Mouse (Mus musculus) CH12.LX (cell line): ENCODE data around the gene Rexo2. TPM values are rescaled to one million over a fixed set of nuclear protein-coding genes. Genes with fewer than 3 reads are reported as not detected.

Experiments
- CTCF ChIP-seq, 2 experiments: IDR thresholded peaks in 1 of 2; conservative IDR thresholded peaks in 1 of 2; 2 replicates each; pipeline ENCODE4 v1.5.1; 2011 to 2012; ENCODE audit warnings: low read depth in 2 of 2, low read length in 2 of 2, improper control_type of control experiment in 1 of 2, inconsistent platforms in 1 of 2, mild to moderate bottlenecking in 1 of 2, moderate library complexity in 1 of 2
- ELF1 ChIP-seq: IDR thresholded peaks from 2 replicates; pipeline ENCODE4 v1.6.1; 2014; ENCODE audit warnings: low read depth, mild to moderate bottlenecking, inconsistent platforms, low read length, improper control_type of control experiment
- KAT2A ChIP-seq: IDR thresholded peaks from 2 replicates; pipeline ENCODE4 v1.6.1; 2012; ENCODE audit warnings: low read length, improper control_type of control experiment, inconsistent platforms; ENCODE audit not compliant: insufficient replicate concordance
- MAZ ChIP-seq: IDR thresholded peaks from 2 replicates; pipeline ENCODE4 v1.6.1; 2012; ENCODE audit warnings: low read depth, mild to moderate bottlenecking, inconsistent platforms, low read length, improper control_type of control experiment, moderate library complexity
- USF2 ChIP-seq: conservative IDR thresholded peaks from 2 replicates; pipeline ENCODE4 v1.6.1; 2011; ENCODE audit warnings: low read depth, low read length, improper control_type of control experiment
- ZNF384 ChIP-seq: IDR thresholded peaks from 2 replicates; pipeline ENCODE4 v1.6.1; 2012; ENCODE audit warnings: low read depth, low read length, improper control_type of control experiment, inconsistent platforms
- polyA plus RNA-seq: library from polyadenylated mRNA; unstranded; fragments of >175 nt; gene quantifications from 2 replicates; pipeline ENCODE4 v1.2.1, GENCODE M21; 2012; ENCODE audit warnings: low read depth; ENCODE audit not compliant: insufficient read length
- total RNA-seq, 2 experiments: library from RNA; depleted of rRNA; stranded (reverse); fragments of 300-350 nt in 1 of 2; fragments of >200 nt in 1 of 2; gene quantifications; 2 replicates each; pipeline ENCODE4 v1.2.3; 2012 to 2014

The Rexo2 gene
- total and polyA plus RNA-seq, 3 experiments = 108 to 296 (median 120) TPM

DNA sequence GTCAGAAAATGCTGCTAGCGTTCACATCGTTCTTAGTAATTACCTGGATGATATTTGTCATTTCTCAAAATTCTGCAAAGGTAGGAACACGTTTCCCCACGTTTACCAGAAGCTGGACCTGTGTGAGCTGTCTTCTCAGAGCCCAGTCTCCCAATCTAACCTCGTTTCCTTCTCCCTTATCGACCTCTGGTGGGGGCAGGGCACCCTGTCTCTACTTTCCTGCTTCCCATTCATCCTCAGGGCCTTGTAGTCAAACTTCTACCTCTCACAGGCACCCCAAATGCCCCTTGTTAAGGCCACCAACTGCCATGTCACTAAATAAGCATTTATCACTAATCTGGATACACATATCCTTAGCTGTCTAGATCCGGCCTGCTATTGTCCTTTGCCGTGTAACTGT, 61.6 kb downstream of the Rexo2 start (continued):
- TF ChIP-seq ZNF384 (no peak), USF2 (no peak), CTCF (conservative IDR thresholded peaks at IDR 0.05 in 1 of 2, IDR thresholded peaks at IDR 0.05 in 1 of 2; ENCODE audit: low read depth in 2 of 2, low read length in 2 of 2) (no peak), ELF1 (no peak), KAT2A (no peak), MAZ (no peak)

Other genes starting within 250 kb of the Rexo2 start
- gene Nxpe2, start 127.2 kb downstream of the Rexo2 start, total RNA-seq (2012; rRNA removed) = 19.5 and 22.1 TPM in 2 replicates
- gene Nxpe2, start 127.2 kb downstream of the Rexo2 start, total RNA-seq (2014; rRNA removed) = 44.3 and 47.7 TPM in 2 replicates
- 25.4 and 30.5 TPM in 2 replicates for gene Nxpe2, start 127.2 kb downstream of the Rexo2 start, polyA plus RNA-seq
- gene Rbm7, start 14.7 kb upstream of the Rexo2 start, total RNA-seq (2012; rRNA removed) = 73.4 and 80.6 TPM in 2 replicates
- gene Rbm7, start 14.7 kb upstream of the Rexo2 start, total RNA-seq (2014; rRNA removed) = 220 and 232 TPM in 2 replicates
- 91.9 and 92.2 TPM in 2 replicates for gene Rbm7, start 14.7 kb upstream of the Rexo2 start, polyA plus RNA-seq
- 15.3 and 35.2 TPM in 2 replicates for gene Gm5617, start 14.8 kb upstream of the Rexo2 start, total RNA-seq (2012; rRNA removed)
- gene Gm5617, start 14.8 kb upstream of the Rexo2 start, total RNA-seq (2014; rRNA removed) = 16.5 and 20.4 TPM in 2 replicates
- 17.0 and 20.5 TPM in 2 replicates for gene Gm5617, start 14.8 kb upstream of the Rexo2 start, polyA plus RNA-seq
- gene Nnmt, start 124.5 kb upstream of the Rexo2 start, total RNA-seq (2012; rRNA removed) = not detected in 2 replicates
- not detected in 2 replicates for gene Nnmt, start 124.5 kb upstream of the Rexo2 start, total RNA-seq (2014; rRNA removed)
- gene Nnmt, start 124.5 kb upstream of the Rexo2 start, polyA plus RNA-seq = not detected in 2 replicates